Mouse (Mus musculus) macrophage (primary cell): ENCODE data around the gene Abhd17c. TPM values are rescaled to one million over a fixed set of nuclear protein-coding genes. Genes with fewer than 3 reads are reported as not detected.

Source experiments
- H3K27ac ChIP-seq: fragments of 350-480 bp; formaldehyde crosslinking; 2 replicates; pipeline ENCODE4 v1.9.0; 2021
- H3K36me3 ChIP-seq: fragments of 350-480 bp; formaldehyde crosslinking; 2 replicates; pipeline ENCODE4 v1.9.0; 2021; ENCODE audit errors: inconsistent target
- H3K4me3 ChIP-seq: fragments of 350-480 bp; formaldehyde crosslinking; 2 replicates; pipeline ENCODE4 v1.9.0; 2021; ENCODE audit errors: inconsistent target
- H3K79me2 ChIP-seq: fragments of 350-480 bp; formaldehyde crosslinking; 2 replicates; pipeline ENCODE4 v1.9.0; 2021; ENCODE audit errors: inconsistent target
- WGBS: methylation state at CpG from one replicate; pipeline ENCODE4 v1.1.7; 2026; ENCODE audit warnings: inconsistent platforms; ENCODE audit not compliant: missing documents; 5-methylcytosine and 5-hydroxymethylcytosine counted together
- polyA plus RNA-seq: library from polyadenylated mRNA; stranded (reverse); fragments of 250-400 nt; gene quantifications from 3 replicates; pipeline ENCODE4 v1.2.4, GENCODE M21; 2018; ENCODE audit warnings: inconsistent platforms

Gene Abhd17c
- polyA plus RNA-seq, 1 experiment from 2014 or later = 12.9 TPM

- no peak overlapping the region for H3K27ac ChIP-seq
- no peaks in the 10 kb centered on the region for H3K36me3 ChIP-seq
- no peak overlapping the region for H3K4me3 ChIP-seq
- H3K79me2 ChIP-seq = peaks cover 70% of the 10 kb centered on the region
- 73% methylated on average over 12 of the region's 12 CpGs for WGBS
Measured at GRCm38 (mm10) chr7:84119216-84120105, 32.2 kb downstream of the Abhd17c start.

- Histone ChIP-seq H3K4me3 (no peak overlapping the region), H3K79me2 (peaks cover 51% of the 10 kb centered on the region; the same call in 1 of the 2 replicates), H3K27ac (no peak overlapping the region), H3K36me3 (no peaks in the 10 kb centered on the region)
- 88% methylated on average over 6 of the region's 6 CpGs for WGBS
Measured at GRCm38 (mm10) chr7:84117543-84118122, 34.1 kb downstream of the Abhd17c start.

GRCm38 (mm10) chr7:84116621-84117542, 34.8 kb downstream of the Abhd17c start:
- no peak overlapping the region for H3K27ac ChIP-seq
- WGBS = 87% methylated on average over 7 of the region's 7 CpGs
- H3K4me3 ChIP-seq = no peak overlapping the region
- no peaks in the 10 kb centered on the region for H3K36me3 ChIP-seq
- peaks cover 44% of the 10 kb centered on the region; the same call in 1 of the 2 replicates for H3K79me2 ChIP-seq

GRCm38 (mm10) chr7:84115385-84115784, 36.3 kb downstream of the Abhd17c start:
- 23% methylated on average over 2 of the region's 2 CpGs for WGBS
- H3K27ac ChIP-seq = no peak overlapping the region
- H3K36me3 ChIP-seq = no peaks in the 10 kb centered on the region
- no peak overlapping the region for H3K4me3 ChIP-seq
- peaks cover 29% of the 10 kb centered on the region; the same call in 1 of the 2 replicates for H3K79me2 ChIP-seq

GRCm38 (mm10) chr7:84114775-84115174, 36.9 kb downstream of the Abhd17c start:
- H3K27ac ChIP-seq = no peak overlapping the region
- H3K4me3 ChIP-seq = no peak overlapping the region
- 100% methylated on average over 2 of the region's 3 CpGs for WGBS
- no peaks in the 10 kb centered on the region; the same call in 1 of the 2 replicates for H3K36me3 ChIP-seq
- H3K79me2 ChIP-seq = peaks cover 23% of the 10 kb centered on the region; the same call in 1 of the 2 replicates

- H3K79me2 ChIP-seq = peaks cover 11% of the 10 kb centered on the region; the same call in 1 of the 2 replicates
- H3K4me3 ChIP-seq = no peak overlapping the region
- 97% methylated on average over 8 of the region's 8 CpGs for WGBS
- H3K36me3 ChIP-seq = no peaks in the 10 kb centered on the region; the same call in 1 of the 2 replicates
- H3K27ac ChIP-seq = no peak overlapping the region
Measured at GRCm38 (mm10) chr7:84113035-84113390, 38.7 kb downstream of the Abhd17c start.

- WGBS = 89% methylated on average over 5 of the region's 6 CpGs
- H3K4me3 ChIP-seq = no peak overlapping the region
- H3K36me3 ChIP-seq = no peaks in the 10 kb centered on the region; the same call in 1 of the 2 replicates
- H3K27ac ChIP-seq = no peak overlapping the region
- 0 out of 2 replicates have a peak, but pooled peaks cover 6% of the 10 kb centered on the region for H3K79me2 ChIP-seq
Measured at GRCm38 (mm10) chr7:84112351-84113034, 39.2 kb downstream of the Abhd17c start.

- no peaks in the 10 kb centered on the region; the same call in 1 of the 2 replicates for H3K36me3 ChIP-seq
- no peak overlapping the region for H3K27ac ChIP-seq
- H3K79me2 ChIP-seq = no peaks in the 10 kb centered on the region
- WGBS = 93% methylated on average over 10 of the region's 10 CpGs
- no peak overlapping the region for H3K4me3 ChIP-seq
Measured at GRCm38 (mm10) chr7:84111716-84112350, 39.9 kb downstream of the Abhd17c start.

GRCm38 (mm10) chr7:84106942-84107341, 44.8 kb downstream of the Abhd17c start:
- H3K36me3 ChIP-seq = no peaks in the 10 kb centered on the region; the same call in 1 of the 2 replicates
- no peaks in the 10 kb centered on the region for H3K79me2 ChIP-seq
- H3K4me3 ChIP-seq = no peak overlapping the region
- no peak overlapping the region for H3K27ac ChIP-seq
- WGBS = 100% methylated on average over 1 of the region's 1 CpGs

- Histone ChIP-seq H3K27ac (0 out of 2 replicates have a peak overlapping the region, but pooled peaks have one; percentile 17), H3K36me3 (no peaks in the 10 kb centered on the region), H3K79me2 (no peaks in the 10 kb centered on the region), H3K4me3 (no peak overlapping the region)
- 92% methylated on average over 1 of the region's 1 CpGs for WGBS
Measured at GRCm38 (mm10) chr7:84102589-84102988, 49.1 kb downstream of the Abhd17c start.

GRCm38 (mm10) chr7:84100672-84101071, 51.0 kb downstream of the Abhd17c start:
- Histone ChIP-seq H3K4me3 (no peak overlapping the region), H3K79me2 (no peaks in the 10 kb centered on the region), H3K36me3 (no peaks in the 10 kb centered on the region), H3K27ac (no peak overlapping the region)
- WGBS = 84% methylated on average over 3 of the region's 3 CpGs

GRCm38 (mm10) chr7:84098098-84098497, 53.6 kb downstream of the Abhd17c start:
- Histone ChIP-seq H3K4me3 (no peak overlapping the region), H3K36me3 (no peaks in the 10 kb centered on the region), H3K79me2 (no peaks in the 10 kb centered on the region), H3K27ac (no peak overlapping the region)
- WGBS = 100% methylated on average over 1 of the region's 1 CpGs

- H3K27ac ChIP-seq = no peak overlapping the region
Measured at GRCm38 (mm10) chr7:84096501-84096900, 55.2 kb downstream of the Abhd17c start.

More at GRCm38 (mm10) chr7:84096501-84096900, 55.2 kb downstream of the Abhd17c start:
- no peaks in the 10 kb centered on the region for H3K36me3 ChIP-seq
- no peak overlapping the region for H3K4me3 ChIP-seq
- H3K79me2 ChIP-seq = no peaks in the 10 kb centered on the region
- WGBS = 85% methylated on average over 6 of the region's 6 CpGs
